Mouse (Mus musculus) lung, postnatal 36 days (tissue): ENCODE results near the gene Dgke.

ENCODE experiments used
- DNase-seq: peaks from one replicate; pipeline ENCODE4 v3.0.0; 2022; ENCODE audit warnings: mixed read lengths

The Dgke gene

GRCm38 (mm10) chr11:89001569-89001968 is 65.1 kb downstream of the Dgke start:
- no peak for DNase-seq

- no peak for DNase-seq
Measured at GRCm38 (mm10) chr11:89000527-89000819, 66.2 kb downstream of the Dgke start.

- DNase-seq, result no peak
Measured at GRCm38 (mm10) chr11:88999723-89000526, 66.7 kb downstream of the Dgke start.

GRCm38 (mm10) chr11:88998974-88999722 is 67.5 kb downstream of the Dgke start, which contains the start of gene Trim25:
TSS of gene Trim25 (plus strand) at chr11:88999376.
- peak; percentile 98 for DNase-seq

GRCm38 (mm10) chr11:88998406-88998805 is 68.2 kb downstream of the Dgke start:
- DNase-seq, result no peak

GRCm38 (mm10) chr11:88997343-88997742 is 69.3 kb downstream of the Dgke start:
- peak; percentile 56 for DNase-seq

- peak; percentile 81 for DNase-seq
Measured at GRCm38 (mm10) chr11:88996427-88996826, 70.2 kb downstream of the Dgke start.

- no peak for DNase-seq
Measured at GRCm38 (mm10) chr11:88995616-88996015, 71.0 kb downstream of the Dgke start.

- no peak for DNase-seq
Measured at GRCm38 (mm10) chr11:88994492-88994891, 72.2 kb downstream of the Dgke start.

- peak; percentile 93 for DNase-seq
Measured at GRCm38 (mm10) chr11:88993625-88994024, 73.0 kb downstream of the Dgke start.

- DNase-seq, result no peak
Measured at GRCm38 (mm10) chr11:88993186-88993585, 73.5 kb downstream of the Dgke start.

GRCm38 (mm10) chr11:88989530-88989929 is 77.1 kb downstream of the Dgke start:
- DNase-seq, result peak; percentile 74

GRCm38 (mm10) chr11:88988956-88989355 is 77.7 kb downstream of the Dgke start:
- peak; percentile 53 for DNase-seq

- DNase-seq, result no peak
Measured at GRCm38 (mm10) chr11:88986616-88987015, 80.0 kb downstream of the Dgke start.
